8 mouse cellular contexts compared by ENCODE assay signal in genomic region chr19:27216767-27217403, GRCm38 (mm10). TPM values are rescaled to one million over a fixed set of nuclear protein-coding genes. Genes with fewer than 3 reads are reported as not detected.
A peak's percentile ranks its signal among the peaks of the same experiment; 100 is the strongest.
DNase-seq lines count a peak whose midpoint lies in the region; ATAC-seq and TF ChIP-seq lines count a peak whose summit lies in the region.

No protein-coding gene starts in this region.

- intact Hi-C loops in gastrocnemius, adult 2 months (cut with DNase I) = loop anchor here (10.0 kb wide), 1 partner anchor 198 kb away; no protein-coding TSS in a partner anchor
- intact Hi-C loops in left cerebral cortex, adult 2 months (cut with DNase I) = loop anchor here (5.0 kb wide), 7 partner anchors 95 to 470 kb away; partner anchors contain the start of genes Gm815 and Pum3

- H3K4me3 ChIP-seq in gastrocnemius, adult 2 months = peak overlapping the region; percentile 94
- peak overlapping the region; percentile 86 for H3K4me3 ChIP-seq in hindbrain, embryonic 15.5 days
- peak overlapping the region; percentile 90 for H3K4me3 ChIP-seq in left cerebral cortex, adult 2 months

- peak overlapping the region; percentile 62 for H3K9ac ChIP-seq in hindbrain, embryonic 15.5 days

- H3K27me3 ChIP-seq in hindbrain, embryonic 15.5 days = peaks cover 6% of the 10 kb centered on the region; the same call in 1 of the 2 replicates

- peak; percentile 61 for TF ChIP-seq CTCF in gastrocnemius, adult 2 months (IDR thresholded peaks at IDR 0.05)
- peak; percentile 37 for TF ChIP-seq CTCF in left cerebral cortex, adult 2 months (IDR thresholded peaks at IDR 0.05)

- H3K4me1 ChIP-seq in hindbrain, embryonic 15.5 days (replicated peaks) = peaks cover 34% of the 10 kb centered on the region

- 0% methylated on average over 50 of the region's 62 CpGs for WGBS in hindbrain, embryonic 15.5 days

- peak overlapping the region; percentile 88 for H3K4me2 ChIP-seq in hindbrain, embryonic 15.5 days

- peak; percentile 25 for ATAC-seq in common myeloid progenitor, adult 5-6 weeks (replicated peaks; ENCODE audit: low read depth, poor library complexity, severe bottlenecking)
- peak; percentile 83 for ATAC-seq in hindbrain, embryonic 15.5 days (ENCODE audit: low FRiP score, low read depth)

- no peaks in the 10 kb centered on the region for H3K36me3 ChIP-seq in hindbrain, embryonic 15.5 days

- H3K27ac ChIP-seq in gastrocnemius, adult 2 months = peak overlapping the region; percentile 97
- H3K27ac ChIP-seq in hindbrain, embryonic 15.5 days (replicated peaks) = peak overlapping the region; percentile 93
- H3K27ac ChIP-seq in left cerebral cortex, adult 2 months = peak overlapping the region; percentile 96

- DNase-seq in adrenal gland, adult 2 months = peak; percentile 82
- peak; percentile 88 for DNase-seq in gastrocnemius, adult 2 months
- DNase-seq in left cerebral cortex, adult 2 months (ENCODE audit: extremely low spot score in 1 of 2, low spot score in 2 of 2) = peak; percentile 70 to 75
- peak; percentile 48 for DNase-seq in lung, postnatal 25 days (ENCODE audit: low spot score)
- peak; percentile 81 to 84 for DNase-seq in right cerebral cortex, postnatal 10 days (ENCODE audit: low spot score in 2 of 2)
- no peak for DNase-seq in B cell, adult 2 months

- no peaks in the 10 kb centered on the region for H3K9me3 ChIP-seq in hindbrain, embryonic 15.5 days

RNA-seq across cellular contexts. Expression of gene Vldlr, which starts 0.6 kb away (rescaled TPM):
- total RNA-seq in adrenal gland, adult 2 months (2021) = 10 to 100 TPM; 18.5 to 35.4 TPM
- polyA plus RNA-seq in adrenal gland, adult 2 months (2012; rRNA removed) = 38.0 and 41.0 TPM in 2 replicates
- 5.3 and 9.5 TPM in 2 replicates for total RNA-seq in common myeloid progenitor, adult 5-6 weeks (2017)
- 10 to 100 TPM; 64.1 to 99.2 TPM for total RNA-seq in gastrocnemius, adult 2 months (2021)
- polyA plus RNA-seq in hindbrain, embryonic 15.5 days (2015; fragmentation: Nextera tagmentation; extraction: Ambion mirVana) = 27.0 and 30.7 TPM in 2 replicates
- total RNA-seq in left cerebral cortex, adult 2 months (2021) = 10 to 100 TPM; 55.9 to 59.0 TPM

Comparison
In these comparisons a context has a peak if more than half of its experiments do, and no peak if none do; other contexts are left out.
1. DNase-seq: peak in adrenal gland, adult 2 months (single experiment), gastrocnemius, adult 2 months (single experiment), left cerebral cortex, adult 2 months (2 of 2), lung, postnatal 25 days (single experiment) and right cerebral cortex, postnatal 10 days (2 of 2); none in B cell, adult 2 months (0 of 2).
2. Peak in every context shown above with its lines, with median percentiles within 50 percentile points of each other: H3K27ac ChIP-seq and H3K4me3 ChIP-seq.